Mouse (Mus musculus) heart, adult 2 months (tissue): ENCODE measurements around the gene Pla2g1b. TPM values are rescaled to one million over a fixed set of nuclear protein-coding genes. Genes with fewer than 3 reads are reported as not detected.

Source experiments
- DNase-seq, 2 experiments: peaks; one replicate each; pipeline ENCODE4 v3.0.0; 2021
- H3K27ac ChIP-seq: fragments of 200-600 bp; 2 replicates; pipeline ENCODE4 v1.8.1; 2022
- H3K27me3 ChIP-seq: fragments of 200-500 bp; 2 replicates; pipeline ENCODE4 v1.6.1; 2012; ENCODE audit warnings: mild to moderate bottlenecking, low read length, inconsistent platforms, mixed read lengths; ENCODE audit not compliant: control insufficient read depth, insufficient read depth
- H3K36me3 ChIP-seq: fragments of 200-500 bp; 2 replicates; pipeline ENCODE4 v1.6.1; 2012; ENCODE audit warnings: low read length, inconsistent platforms; ENCODE audit not compliant: control insufficient read depth, insufficient read depth
- H3K4me1 ChIP-seq: fragments of 200-500 bp; 2 replicates; pipeline ENCODE4 v1.6.1; 2011; ENCODE audit warnings: low read length; ENCODE audit not compliant: control insufficient read depth, insufficient read depth
- H3K4me3 ChIP-seq: fragments of 200-600 bp; 2 replicates; pipeline ENCODE4 v1.8.1; 2022
- H3K79me2 ChIP-seq: fragments of 200-500 bp; replicated peaks from 2 replicates; pipeline ENCODE4 v1.6.1; 2012; ENCODE audit warnings: mild to moderate bottlenecking, inconsistent platforms, low read length, moderate library complexity, mixed read lengths; ENCODE audit not compliant: control insufficient read depth, insufficient read depth
- H3K9ac ChIP-seq: fragments of 200-500 bp; 2 replicates; pipeline ENCODE4 v1.6.1; 2012; ENCODE audit warnings: low read depth, mild to moderate bottlenecking, control low read depth, inconsistent platforms, low read length, mixed read lengths
- CTCF ChIP-seq: fragments of 200-600 bp; IDR thresholded peaks from 2 replicates; pipeline ENCODE4 v1.8.1; 2022; ENCODE audit warnings: antibody characterized with exemption, mild to moderate bottlenecking, moderate library complexity
- EP300 ChIP-seq: fragments of 200-500 bp; IDR thresholded peaks from 2 replicates; pipeline ENCODE4 v1.6.1; 2011; ENCODE audit warnings: low read depth, low read length, control low read depth; ENCODE audit not compliant: insufficient read depth
- POLR2A ChIP-seq: fragments of 200-500 bp; IDR thresholded peaks from 2 replicates; pipeline ENCODE4 v1.6.1; 2011; ENCODE audit warnings: mild to moderate bottlenecking, low read depth, low read length, control low read depth; ENCODE audit not compliant: insufficient read depth
- WGBS: fragments of 180-500 bp; shearing (Covaris S2); methylation state at CpG from one replicate; pipeline ENCODE4 v1.1.7; 2018; 5-methylcytosine and 5-hydroxymethylcytosine counted together
- intact Hi-C: fragments of 180-260 bp; cut with DNase I; formaldehyde crosslinking; loops from one replicate; pipeline ENCODE4 v1.15.1; 2025
- polyA plus RNA-seq: library from polyadenylated mRNA; depleted of rRNA; stranded (reverse); fragments of >200 nt; gene quantifications from 2 replicates; pipeline ENCODE4 v1.2.3, GENCODE M21; 2012
- total RNA-seq, 2 experiments: library from RNA; stranded (reverse); gene quantifications; 2 replicates each; pipeline ENCODE4 v1.2.3; 2021

Pla2g1b gene
- total and polyA plus RNA-seq, 3 experiments = not detected

DNA sequence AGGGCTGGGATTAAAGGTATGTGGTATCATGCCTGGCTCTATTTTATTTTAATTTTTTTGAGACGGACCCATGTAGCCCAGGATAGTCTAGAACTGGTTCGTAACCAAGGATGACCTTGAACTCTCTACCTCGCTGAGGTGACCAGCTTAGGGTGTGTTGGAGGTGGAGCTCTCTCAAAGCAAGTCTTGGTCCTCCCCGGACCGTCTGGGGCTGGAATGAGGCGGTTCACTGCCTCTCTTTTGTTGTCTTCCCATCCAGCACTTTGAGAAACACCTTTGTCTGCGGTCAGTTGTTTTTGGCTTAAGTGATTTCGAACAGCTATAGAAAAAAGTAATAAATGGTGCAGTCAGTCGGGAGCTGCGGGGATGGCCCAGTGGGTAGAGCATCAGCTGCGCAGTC lies 21.9 kb upstream of the Pla2g1b start:
- DNase-seq = no peak
- intact Hi-C loops = loop anchor here (10.0 kb wide), 1 partner anchor 149 kb away; no protein-coding TSS in a partner anchor

DNA sequence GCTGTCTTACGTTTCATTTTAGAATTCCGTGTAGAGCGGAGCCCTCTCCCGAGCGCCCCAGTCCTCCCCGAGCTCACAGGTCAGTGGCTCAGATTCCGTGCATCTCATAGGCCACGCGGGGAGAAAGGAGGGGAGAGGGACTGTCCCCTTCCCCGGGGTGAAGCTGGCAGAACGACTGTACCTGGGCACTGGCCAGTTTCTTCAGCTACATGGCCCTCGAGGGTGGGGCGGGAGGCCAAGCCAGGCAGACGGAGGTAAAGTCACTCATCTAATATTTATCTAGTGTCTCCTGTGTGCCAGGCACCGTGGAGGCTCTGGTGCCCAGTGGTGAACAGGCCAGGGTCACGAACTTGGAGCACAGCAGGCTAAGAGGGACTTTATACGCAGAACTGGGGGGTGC lies 19.0 kb upstream of the Pla2g1b start:
- no peaks in the 10 kb centered on the region for H3K36me3 ChIP-seq
- DNase-seq = no peak
- no peaks in the 10 kb centered on the region for H3K4me1 ChIP-seq
- TF ChIP-seq CTCF (no peak), POLR2A (no peak), EP300 (no peak)
- H3K27ac ChIP-seq = no peak overlapping the region
- no peaks in the 10 kb centered on the region for H3K79me2 ChIP-seq
- intact Hi-C loops = loop anchor here (10.0 kb wide), 1 partner anchor 152 kb away; no protein-coding TSS in a partner anchor
- WGBS = 81% methylated on average over 17 of the region's 17 CpGs
- H3K27me3 ChIP-seq = no peaks in the 10 kb centered on the region
- H3K9ac ChIP-seq = no peak overlapping the region
- H3K4me3 ChIP-seq = no peak overlapping the region

More for the DNA sequence above, 21.9 kb upstream of the Pla2g1b start:
- Histone ChIP-seq H3K9ac (no peak overlapping the region), H3K27ac (no peak overlapping the region), H3K36me3 (no peaks in the 10 kb centered on the region), H3K4me1 (no peaks in the 10 kb centered on the region), H3K27me3 (no peaks in the 10 kb centered on the region), H3K4me3 (no peak overlapping the region), H3K79me2 (no peaks in the 10 kb centered on the region)
- no peak for TF ChIP-seq POLR2A
- TF ChIP-seq EP300 = no peak
- no peak for TF ChIP-seq CTCF
- 91% methylated on average over 11 of the region's 11 CpGs for WGBS

DNA sequence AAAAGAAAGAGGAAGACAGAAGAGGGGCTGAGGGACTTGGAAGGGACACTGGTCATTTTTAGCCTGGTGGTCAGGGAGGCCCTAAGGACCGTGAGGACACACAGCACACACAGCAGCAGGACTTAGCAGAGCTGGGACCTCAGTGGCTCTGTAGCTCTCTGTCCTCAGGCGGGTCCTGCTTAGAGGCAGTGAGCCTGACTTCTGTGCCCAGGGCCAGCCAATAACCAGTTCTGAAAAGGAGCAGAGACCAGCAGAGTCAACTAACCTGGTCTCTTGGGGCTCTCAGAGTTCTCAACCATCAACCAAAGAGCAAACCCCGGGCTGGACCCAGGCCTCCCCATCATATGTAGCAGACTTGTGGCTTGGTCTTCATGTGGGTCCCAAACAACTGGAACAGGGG lies 16.8 kb upstream of the Pla2g1b start:
- no peak for TF ChIP-seq POLR2A
- TF ChIP-seq CTCF = no peak
- TF ChIP-seq EP300 = no peak
- Histone ChIP-seq H3K4me1 (no peaks in the 10 kb centered on the region), H3K4me3 (no peak overlapping the region), H3K36me3 (no peaks in the 10 kb centered on the region), H3K27ac (no peak overlapping the region), H3K27me3 (no peaks in the 10 kb centered on the region), H3K9ac (no peak overlapping the region), H3K79me2 (no peaks in the 10 kb centered on the region)
- intact Hi-C loops = loop anchor here (10.0 kb wide), 1 partner anchor 154 kb away; no protein-coding TSS in a partner anchor
- WGBS = 81% methylated on average over 3 of the region's 3 CpGs
- DNase-seq = no peak

DNA sequence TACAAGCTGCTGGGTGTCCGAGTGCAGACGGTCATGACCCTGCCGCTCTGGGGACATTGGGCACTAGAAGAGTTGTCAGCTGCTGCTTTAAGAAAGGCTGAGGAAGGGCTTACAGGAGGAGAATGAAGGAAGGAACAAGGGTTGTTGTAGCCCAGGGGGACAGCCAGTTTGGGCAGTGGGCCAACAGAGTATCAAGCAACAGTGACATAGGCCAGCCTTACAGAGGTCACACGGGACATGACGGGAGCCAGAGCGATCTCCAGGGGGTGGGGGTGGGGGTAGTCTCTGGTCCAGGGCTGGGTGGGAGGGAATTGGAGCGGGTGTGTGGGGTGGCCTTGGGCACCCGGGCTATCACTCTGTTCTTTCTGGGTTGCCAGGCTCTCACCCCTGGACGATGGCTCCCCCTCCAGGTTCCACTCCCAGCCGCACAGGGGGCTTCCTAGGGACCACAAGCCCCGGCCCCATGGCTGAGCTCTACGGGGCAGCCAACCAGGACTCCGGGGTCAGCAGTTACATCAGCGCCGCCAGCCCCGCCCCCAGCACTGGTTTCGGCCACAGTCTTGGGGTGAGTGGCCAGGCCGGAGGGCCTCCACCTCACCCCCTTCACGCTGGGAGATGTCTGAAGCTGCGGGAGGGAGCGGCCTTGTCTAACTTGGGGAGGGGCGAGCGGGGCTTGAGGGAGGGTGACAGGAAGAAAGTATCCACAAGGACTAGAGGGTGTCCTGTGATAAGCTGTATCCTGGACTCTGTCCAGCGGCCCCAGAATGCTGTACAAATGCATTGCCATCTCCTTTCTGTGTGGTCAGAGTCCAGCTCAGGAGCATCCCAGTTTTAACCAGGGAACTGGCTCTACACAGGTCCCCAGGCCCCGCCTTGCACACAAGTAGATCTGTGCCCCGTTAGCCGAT lies 15.4 kb upstream of the Pla2g1b start:
- no peak overlapping the region for H3K27ac ChIP-seq
- H3K4me3 ChIP-seq = no peak overlapping the region
- H3K4me1 ChIP-seq = no peaks in the 10 kb centered on the region
- WGBS = 48% methylated on average over 27 of the region's 27 CpGs
- intact Hi-C loops = no loop called here
- no peak for DNase-seq
- no peak overlapping the region for H3K9ac ChIP-seq
- H3K79me2 ChIP-seq = no peaks in the 10 kb centered on the region
- TF ChIP-seq POLR2A = no peak
- TF ChIP-seq EP300 = no peak
- TF ChIP-seq CTCF = no peak
- no peaks in the 10 kb centered on the region for H3K36me3 ChIP-seq
- no peaks in the 10 kb centered on the region for H3K27me3 ChIP-seq

DNA sequence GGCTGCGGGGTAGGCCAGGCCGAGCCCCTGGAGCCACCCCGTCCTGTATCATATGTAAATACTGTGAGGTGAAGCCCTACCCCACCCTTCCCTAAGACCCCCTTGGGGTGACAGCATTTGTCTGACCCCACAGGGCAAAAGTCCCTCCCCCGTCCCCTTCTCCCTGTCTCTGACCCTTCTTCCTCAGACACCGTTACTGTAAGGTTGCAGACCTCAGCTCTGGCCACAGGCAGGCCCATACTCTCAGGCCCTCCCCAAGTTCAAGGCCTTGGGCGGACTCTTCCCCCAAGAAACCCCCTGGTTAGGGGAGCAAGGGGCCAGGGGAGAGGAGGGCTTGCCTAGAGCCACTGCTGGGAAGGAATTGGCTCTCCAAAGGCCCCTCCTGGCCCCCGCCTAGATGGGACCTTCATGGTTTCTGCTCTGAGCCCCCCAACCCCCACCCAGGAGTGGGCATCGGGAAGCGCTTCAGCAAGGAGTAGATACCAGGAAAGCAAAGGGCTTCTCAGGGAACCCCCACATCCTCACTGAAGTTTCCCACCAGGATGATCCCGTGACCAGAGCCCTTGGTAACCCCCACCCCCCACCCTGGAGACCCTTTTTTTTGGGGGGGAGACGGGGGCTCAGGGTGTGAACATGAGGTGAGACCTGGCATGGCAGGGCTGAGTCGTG lies 11.5 kb upstream of the Pla2g1b start:
- WGBS = 86% methylated on average over 12 of the region's 12 CpGs
- Histone ChIP-seq H3K4me1 (no peaks in the 10 kb centered on the region), H3K9ac (no peak overlapping the region), H3K79me2 (no peaks in the 10 kb centered on the region), H3K4me3 (no peak overlapping the region), H3K36me3 (no peaks in the 10 kb centered on the region), H3K27me3 (no peaks in the 10 kb centered on the region), H3K27ac (no peak overlapping the region)
- no peak for DNase-seq
- TF ChIP-seq CTCF (no peak), POLR2A (no peak), EP300 (no peak)
- intact Hi-C loops = no loop called here
